Mouse (Mus musculus): Measurements from ENCODE around the gene Cstad.

Cstad gene

GRCm38 (mm10) chr2:30599621-30600020 is 4.8 kb downstream of the Cstad start:
- no peak for DNase-seq

GRCm38 (mm10) chr2:30600291-30600690 is 5.5 kb downstream of the Cstad start:
- peak; percentile 60 to 66 for DNase-seq

- no peak for DNase-seq
These were observed 6.4 kb downstream of the Cstad start for GRCm38 (mm10) chr2:30600965-30601841.

DNA sequence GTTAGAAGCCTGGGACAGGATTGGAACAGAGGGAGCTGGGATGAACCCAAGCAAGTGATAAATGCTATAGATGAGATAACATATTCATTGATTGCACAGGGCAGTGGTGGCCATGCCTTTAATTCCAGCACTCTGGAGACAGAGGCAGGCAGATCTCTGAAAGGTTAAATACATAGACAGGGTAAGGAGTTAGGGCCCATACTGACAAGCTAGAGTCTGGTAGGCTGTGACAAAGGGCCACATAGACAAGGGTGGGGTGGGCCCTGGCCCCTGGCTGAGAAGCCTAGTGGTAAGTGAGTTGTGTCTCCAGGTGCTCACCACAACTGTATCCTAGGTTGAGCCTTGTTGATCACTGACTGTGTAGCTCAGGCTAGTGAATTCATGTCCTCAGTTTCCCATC is 7.6 kb downstream of the Cstad start:
- no peak for DNase-seq

DNA sequence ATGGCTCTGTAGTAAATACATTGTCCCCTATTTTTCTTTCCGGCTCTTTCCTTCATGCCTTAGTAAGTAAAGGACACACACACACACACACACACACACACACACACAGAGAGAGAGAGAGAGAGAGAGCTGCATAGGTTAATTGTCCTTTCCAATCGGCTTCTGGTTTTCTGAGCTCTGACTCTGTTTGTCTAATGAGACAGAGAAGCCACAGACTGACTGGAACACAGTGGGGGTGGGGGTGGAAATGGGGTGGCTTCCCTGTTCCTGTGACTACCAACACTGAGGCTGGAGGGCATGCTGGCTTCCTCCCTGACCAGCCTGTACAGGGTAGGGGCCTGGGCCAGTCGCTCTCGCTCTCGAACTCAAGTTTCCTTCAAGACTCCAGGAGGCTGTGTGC is 8.9 kb downstream of the Cstad start:
- no peak for DNase-seq

GRCm38 (mm10) chr2:30604880-30605761 is 10.3 kb downstream of the Cstad start:
- peak in 1 of 2 experiments; percentile 43 for DNase-seq

DNA sequence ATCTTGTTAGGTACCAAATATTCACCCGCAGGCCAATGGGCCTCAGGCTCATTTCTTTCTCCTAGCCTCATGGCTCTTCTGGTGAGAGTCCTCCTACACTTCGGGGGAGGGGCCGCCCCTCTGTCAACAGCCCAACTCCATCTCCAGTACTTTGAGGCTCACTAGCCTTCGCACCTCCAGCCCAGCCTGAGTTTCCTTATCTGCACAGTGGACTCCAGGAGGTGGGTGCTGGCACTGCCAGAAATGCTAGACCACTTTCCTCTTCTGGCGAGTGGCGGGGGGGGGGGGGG is 10.9 kb downstream of the Cstad start:
- DNase-seq, result no peak

DNA sequence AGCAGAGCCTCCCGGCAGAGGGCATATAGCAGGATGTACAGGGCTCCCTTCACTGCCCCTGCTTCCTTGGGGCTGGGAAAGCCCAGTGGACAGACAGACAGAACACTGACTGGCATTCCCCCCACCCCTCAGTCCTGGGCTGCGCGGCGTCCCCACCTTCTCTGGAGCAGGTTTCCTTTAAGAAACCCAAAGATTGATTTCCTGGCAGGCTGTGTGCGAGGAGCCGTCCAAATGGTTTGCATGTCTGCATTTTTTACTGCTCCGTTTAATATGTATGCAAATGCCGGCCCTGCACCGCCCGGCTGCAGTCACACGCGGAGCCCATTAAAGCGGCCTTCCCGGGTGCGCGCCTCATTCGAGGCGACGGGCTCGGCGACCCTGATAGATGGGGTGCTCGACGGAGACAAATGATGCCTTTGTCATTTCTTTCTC is 11.8 kb downstream of the Cstad start:
- DNase-seq, result peak in 1 of 2 experiments; percentile 49

- DNase-seq, result no peak
These were observed 13.1 kb downstream of the Cstad start for GRCm38 (mm10) chr2:30607941-30608340.

DNA sequence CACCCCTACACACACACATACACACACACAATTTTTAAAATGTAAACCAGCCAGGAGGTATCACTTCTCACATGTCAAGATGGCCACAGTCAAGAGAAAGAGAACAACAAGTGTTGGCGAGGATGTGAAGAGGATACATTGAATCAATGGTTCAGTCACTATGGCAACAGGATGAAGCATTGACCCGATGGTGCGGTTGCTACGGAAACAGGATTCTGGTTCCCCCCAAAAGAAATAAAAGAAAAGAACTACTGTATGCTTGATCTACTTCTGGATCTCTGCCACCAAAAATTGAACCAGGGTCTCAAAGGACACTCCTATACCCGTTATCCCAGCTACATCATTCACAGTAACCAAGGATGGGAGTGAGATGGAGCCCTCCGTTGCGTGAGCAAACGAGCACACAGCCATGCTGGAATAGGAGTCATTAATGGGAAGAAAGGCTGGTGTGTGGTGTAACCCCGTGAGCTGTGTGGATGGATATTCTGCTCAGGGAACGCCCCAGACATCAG is 13.9 kb downstream of the Cstad start:
- no peak for DNase-seq

DNA sequence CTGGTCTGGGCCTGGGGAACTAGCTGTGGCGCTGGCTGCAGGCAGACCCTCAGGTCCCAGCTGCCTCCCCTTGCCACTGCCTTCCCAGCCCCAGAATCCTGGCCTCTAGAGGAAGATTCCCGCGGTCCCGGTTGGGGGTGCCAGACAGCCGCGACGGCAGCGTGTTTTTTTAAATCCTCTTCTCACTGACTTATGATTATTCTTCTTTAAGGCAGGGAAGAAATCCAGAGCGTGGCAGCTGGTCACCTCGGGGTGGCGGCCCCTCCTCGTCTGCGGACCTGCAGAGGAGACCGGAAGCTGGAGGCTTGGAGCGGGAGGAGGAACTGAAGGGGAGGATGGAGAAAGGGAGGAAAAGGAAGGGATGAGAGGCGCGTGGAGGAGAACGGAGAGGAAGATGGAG is 18.7 kb downstream of the Cstad start:
- peak; percentile 62 to 69 for DNase-seq

GRCm38 (mm10) chr2:30614151-30614923 is 19.5 kb downstream of the Cstad start:
- DNase-seq, result no peak

DNA sequence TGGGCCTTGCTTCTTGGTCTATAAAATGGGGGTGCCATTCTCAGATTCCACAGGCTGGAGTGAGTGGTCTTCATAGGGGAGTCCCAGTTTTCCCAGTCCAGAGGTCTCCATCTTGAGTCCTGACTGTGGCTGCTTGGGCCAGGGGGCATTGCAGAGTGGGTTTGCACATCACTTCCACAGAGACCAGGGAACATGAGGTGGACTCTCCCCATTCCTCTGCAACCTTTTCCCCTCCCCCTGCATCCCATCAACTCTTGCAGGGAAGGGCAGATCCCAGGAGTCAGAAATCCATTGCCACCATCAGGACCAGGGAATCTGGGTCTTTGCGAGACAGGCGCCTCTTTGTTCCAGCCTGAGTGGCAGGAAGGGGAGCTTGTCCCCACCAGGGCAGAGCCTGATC is 21.0 kb downstream of the Cstad start:
- no peak for DNase-seq

- DNase-seq, result no peak
These were observed 21.6 kb downstream of the Cstad start for GRCm38 (mm10) chr2:30616464-30616863.

DNA sequence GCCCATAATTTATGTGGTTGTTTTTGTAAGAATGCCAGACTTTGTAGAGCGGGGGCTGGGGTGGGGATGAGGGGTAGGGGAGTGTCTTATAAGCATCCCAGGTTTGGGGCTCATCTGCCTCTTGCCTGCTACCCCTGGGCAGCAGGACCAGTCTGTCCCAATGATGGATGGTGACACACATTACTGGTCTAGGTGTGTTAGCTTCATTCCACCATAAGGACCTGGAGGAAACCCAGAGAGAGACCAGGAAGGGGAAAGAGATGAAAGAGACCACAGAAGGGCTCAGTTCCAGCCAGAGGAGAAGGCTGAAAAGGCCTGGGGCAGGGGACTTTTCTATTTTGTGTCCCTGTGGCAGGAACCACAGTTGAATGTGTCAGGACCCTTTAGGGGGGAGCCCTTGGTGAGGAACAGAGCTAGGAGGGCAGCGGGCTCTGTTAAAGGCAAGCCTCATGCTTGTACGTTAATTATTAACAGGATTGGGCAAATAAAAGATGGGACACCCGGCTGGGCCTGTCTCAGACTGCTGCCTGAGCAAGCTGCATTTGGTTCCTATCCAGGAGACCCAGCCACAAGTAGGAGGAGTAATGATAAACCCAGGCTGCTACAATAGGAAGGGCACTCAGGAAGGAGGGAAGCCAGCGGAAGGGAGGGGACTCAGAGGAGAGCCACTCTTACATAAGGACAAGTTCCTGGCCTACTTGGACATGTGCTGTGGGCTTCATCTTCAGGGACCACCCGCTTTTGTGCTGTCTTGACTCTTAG is 23.8 kb downstream of the Cstad start:
- peak; percentile 88 to 96 for DNase-seq

GRCm38 (mm10) chr2:30623873-30624272 is 29.0 kb downstream of the Cstad start:
- peak in 1 of 2 experiments; percentile 45 for DNase-seq

- DNase-seq, result no peak
These were observed 30.5 kb downstream of the Cstad start for GRCm38 (mm10) chr2:30625296-30625826.

DNA sequence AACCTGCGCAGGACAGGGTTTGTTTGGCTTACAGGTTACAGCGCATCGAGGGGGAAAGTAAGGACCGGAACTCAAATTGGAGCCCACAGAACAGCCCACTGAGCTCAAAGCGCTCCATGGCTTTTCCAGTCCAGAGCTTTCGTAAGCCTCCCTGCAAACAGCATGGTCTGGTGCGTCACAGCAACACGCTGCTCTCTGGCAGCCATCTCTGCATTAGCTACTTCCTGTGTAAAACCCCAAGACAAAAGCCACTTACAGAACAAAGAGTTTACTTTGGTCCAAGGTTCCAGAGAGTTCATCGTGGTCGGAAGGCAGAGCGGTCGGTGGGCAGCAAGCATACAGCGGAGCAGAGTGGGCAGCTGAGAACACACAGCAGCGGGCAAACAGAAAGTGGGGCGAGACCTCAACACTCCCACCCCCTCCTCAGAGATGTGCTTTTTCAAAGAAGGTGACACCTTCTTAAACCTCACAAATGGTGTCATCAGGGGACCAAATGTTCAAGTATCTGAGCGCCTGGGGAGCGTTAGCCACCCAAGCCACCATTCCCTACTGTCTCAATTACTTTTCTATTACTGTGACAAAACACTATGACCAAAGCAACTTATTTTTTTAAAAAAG is 31.3 kb downstream of the Cstad start:
- DNase-seq, result no peak

GRCm38 (mm10) chr2:30627338-30627737 is 32.5 kb downstream of the Cstad start:
- no peak for DNase-seq

GRCm38 (mm10) chr2:30628374-30628773 is 33.5 kb downstream of the Cstad start:
- no peak for DNase-seq

GRCm38 (mm10) chr2:30629038-30629761 is 34.4 kb downstream of the Cstad start:
- no peak for DNase-seq

All from kidney, adult 8-10 months (tissue).